Mouse (Mus musculus): Measurements from ENCODE around the gene Hrh2. TPM values are rescaled to one million over a fixed set of nuclear protein-coding genes. Genes with fewer than 3 reads are reported as not detected.

Gene Hrh2
- polyA plus RNA-seq, 1 experiment, result 1.0 TPM

DNA sequence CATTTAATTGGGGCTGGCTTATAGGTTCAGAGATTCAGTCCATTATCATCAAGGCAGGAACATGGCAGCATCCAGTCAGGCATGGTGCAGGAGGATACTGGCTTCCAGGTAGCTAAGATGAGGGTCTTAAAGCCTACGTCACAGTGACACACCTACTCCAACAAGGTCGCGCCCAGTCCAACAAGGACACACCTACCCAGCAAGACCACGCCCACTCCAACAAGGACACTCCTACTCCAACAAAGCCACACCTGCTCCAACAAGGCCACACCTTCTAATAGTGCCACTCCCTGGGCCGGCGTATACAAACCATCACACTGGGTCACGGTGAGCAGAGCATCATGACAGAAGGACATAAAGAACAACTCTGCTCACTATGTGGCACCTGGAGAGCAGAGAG lies 80.1 kb downstream of the Hrh2 start:
- DNase-seq (ENCODE audit: low read depth), result no peak
- TF ChIP-seq POLR2A (IDR thresholded peaks at IDR 0.05; ENCODE audit: borderline replicate concordance, extremely low read depth, insufficient read depth, insufficient read length, poor library complexity, severe bottlenecking), result no peak
- TF ChIP-seq CTCF (IDR thresholded peaks at IDR 0.05; ENCODE audit: borderline replicate concordance, extremely low read depth, insufficient read depth, insufficient read length), result no peak

DNA sequence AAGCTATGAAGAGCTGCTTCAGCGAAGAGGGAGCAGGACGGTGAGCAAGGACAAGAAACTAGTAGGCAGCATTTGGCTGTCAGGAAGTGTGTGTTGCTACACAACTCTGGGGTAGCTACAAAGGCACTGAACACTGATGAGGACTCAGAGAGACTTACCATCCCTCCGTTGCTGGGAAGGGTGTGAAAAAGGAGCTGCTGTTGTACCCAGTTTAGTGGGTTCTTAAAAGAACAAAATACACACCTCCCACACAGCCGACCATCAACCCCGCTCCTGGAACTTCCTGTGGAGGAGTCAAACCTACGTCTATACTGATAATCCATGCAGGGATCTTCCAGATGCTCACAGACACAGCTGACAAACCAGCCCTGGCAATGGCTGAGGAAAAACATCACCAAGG lies 85.5 kb downstream of the Hrh2 start:
- DNase-seq (ENCODE audit: low read depth), result no peak
- no peak for TF ChIP-seq CTCF (IDR thresholded peaks at IDR 0.05; ENCODE audit: borderline replicate concordance, extremely low read depth, insufficient read depth, insufficient read length)
- no peak for TF ChIP-seq POLR2A (IDR thresholded peaks at IDR 0.05; ENCODE audit: borderline replicate concordance, extremely low read depth, insufficient read depth, insufficient read length, poor library complexity, severe bottlenecking)

GRCm38 (mm10) chr13:54280366-54280765 lies 88.4 kb downstream of the Hrh2 start:
- no peak for DNase-seq (ENCODE audit: low read depth)
- no peak for TF ChIP-seq POLR2A (IDR thresholded peaks at IDR 0.05; ENCODE audit: borderline replicate concordance, extremely low read depth, insufficient read depth, insufficient read length, poor library complexity, severe bottlenecking)
- no peak for TF ChIP-seq CTCF (IDR thresholded peaks at IDR 0.05; ENCODE audit: borderline replicate concordance, extremely low read depth, insufficient read depth, insufficient read length)

DNA sequence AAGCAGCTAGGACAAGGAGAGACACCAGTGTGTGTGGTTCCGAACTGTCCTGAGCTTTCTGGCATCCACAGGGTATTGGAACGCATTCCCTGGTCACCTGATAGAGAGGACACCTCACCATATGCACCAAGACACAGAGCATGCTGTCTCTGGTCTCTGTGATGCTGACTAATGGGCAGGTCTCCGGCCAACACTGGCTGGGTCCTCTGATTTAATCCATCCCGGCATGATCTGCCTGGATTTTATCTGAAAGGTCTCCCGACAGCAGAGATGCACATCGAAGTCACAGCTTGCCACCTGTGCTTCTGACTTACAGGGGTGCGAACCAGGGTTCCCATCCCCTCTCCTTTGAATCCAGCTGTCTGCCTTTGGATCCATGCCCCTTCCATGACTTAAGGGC lies 89.2 kb downstream of the Hrh2 start:
- no peak for TF ChIP-seq CTCF (IDR thresholded peaks at IDR 0.05; ENCODE audit: borderline replicate concordance, extremely low read depth, insufficient read depth, insufficient read length)
- no peak for TF ChIP-seq POLR2A (IDR thresholded peaks at IDR 0.05; ENCODE audit: borderline replicate concordance, extremely low read depth, insufficient read depth, insufficient read length, poor library complexity, severe bottlenecking)
- no peak for DNase-seq (ENCODE audit: low read depth)

GRCm38 (mm10) chr13:54281623-54282022 lies 89.7 kb downstream of the Hrh2 start:
- DNase-seq (ENCODE audit: low read depth), result peak; percentile 58

GRCm38 (mm10) chr13:54282149-54282860 lies 90.4 kb downstream of the Hrh2 start:
- peak; percentile 52 for DNase-seq (ENCODE audit: low read depth)
- no peak for TF ChIP-seq POLR2A (IDR thresholded peaks at IDR 0.05; ENCODE audit: borderline replicate concordance, extremely low read depth, insufficient read depth, insufficient read length, poor library complexity, severe bottlenecking)
- TF ChIP-seq CTCF (IDR thresholded peaks at IDR 0.05; ENCODE audit: borderline replicate concordance, extremely low read depth, insufficient read depth, insufficient read length), result no peak

More at GRCm38 (mm10) chr13:54281623-54282022, 89.7 kb downstream of the Hrh2 start:
- TF ChIP-seq POLR2A (IDR thresholded peaks at IDR 0.05; ENCODE audit: borderline replicate concordance, extremely low read depth, insufficient read depth, insufficient read length, poor library complexity, severe bottlenecking), result no peak
- TF ChIP-seq CTCF (IDR thresholded peaks at IDR 0.05; ENCODE audit: borderline replicate concordance, extremely low read depth, insufficient read depth, insufficient read length), result no peak

- DNase-seq (ENCODE audit: low read depth), result peak; percentile 92
- TF ChIP-seq CTCF (IDR thresholded peaks at IDR 0.05; ENCODE audit: borderline replicate concordance, extremely low read depth, insufficient read depth, insufficient read length), result no peak
- no peak for TF ChIP-seq POLR2A (IDR thresholded peaks at IDR 0.05; ENCODE audit: borderline replicate concordance, extremely low read depth, insufficient read depth, insufficient read length, poor library complexity, severe bottlenecking)
These were observed 90.9 kb downstream of the Hrh2 start for GRCm38 (mm10) chr13:54282861-54283206.

Other genes with a start within 250 kb of the Hrh2 start
- 1.2 and 1.6 TPM in 2 replicates for gene Drd1, start 136.4 kb upstream of the Hrh2 start, polyA plus RNA-seq (2012; rRNA removed)
- gene Sfxn1, start 120.3 kb upstream of the Hrh2 start, polyA plus RNA-seq (2012; rRNA removed), result 49.1 and 62.2 TPM in 2 replicates
- gene Cplx2, start 179.2 kb downstream of the Hrh2 start, polyA plus RNA-seq (2012; rRNA removed), result 43.3 and 69.2 TPM in 2 replicates